Mouse (Mus musculus) cortical plate, adult 2 months (tissue): ENCODE results near the gene Gkn2.

Source experiments
- CTCF ChIP-seq: fragments of 200-500 bp; IDR thresholded peaks from 2 replicates; pipeline ENCODE4 v1.5.1; 2011; ENCODE audit warnings: mild to moderate bottlenecking, control low read depth, low read length; ENCODE audit not compliant: insufficient read depth; ENCODE audit errors: extremely low read depth
- POLR2A ChIP-seq: fragments of 200-500 bp; IDR thresholded peaks from 2 replicates; pipeline ENCODE4 v1.6.1; 2011; ENCODE audit warnings: mild to moderate bottlenecking, low read length, control low read depth; ENCODE audit not compliant: insufficient read depth; ENCODE audit errors: extremely low read depth

DNA sequence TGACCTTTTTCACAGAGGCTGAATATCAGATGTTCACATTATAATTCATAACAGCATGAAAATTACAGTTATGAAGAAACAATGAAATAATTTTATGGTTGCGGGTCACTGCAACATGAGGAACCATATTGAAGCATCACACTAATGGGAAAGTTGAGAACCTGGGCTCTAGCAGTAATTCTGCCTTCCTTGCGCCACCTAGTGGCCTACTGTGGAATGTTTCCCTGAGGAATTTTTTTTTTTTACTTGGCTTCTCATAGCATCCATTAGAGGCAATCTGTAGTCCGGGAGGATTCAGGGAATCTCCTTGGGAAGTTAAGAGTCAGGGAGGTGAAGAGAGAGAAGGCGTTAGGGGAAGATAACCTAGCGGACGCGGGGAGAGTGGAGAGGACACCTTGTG lies 13.0 kb downstream of the Gkn2 start:
- TF ChIP-seq CTCF (peak; percentile 76), POLR2A (no peak)
